Mouse (Mus musculus) C2C12 (cell line): ENCODE measurements at regions not wholly inside any gene's neighbourhood (a gene's known extent, or its start where the extent isn't known, plus 50 kb on each side); places are given as distances from the start of the nearest gene placed in this dataset.

Source experiments
- CTCF ChIP-seq: IDR thresholded peaks from one replicate; pipeline ENCODE4 v1.5.1; 2011; ENCODE audit not compliant: control insufficient read depth, insufficient read depth, insufficient read length
- MAX ChIP-seq: IDR thresholded peaks from one replicate; pipeline ENCODE4 v1.6.1; 2011; ENCODE audit warnings: mild to moderate bottlenecking, control low read depth
- MYOG ChIP-seq: IDR thresholded peaks from one replicate; pipeline ENCODE4 v1.6.1; 2011; ENCODE audit not compliant: control insufficient read depth, insufficient read length; ENCODE audit errors: extremely low read depth
- USF1 ChIP-seq: IDR thresholded peaks from one replicate; pipeline ENCODE4 v1.6.1; 2011; ENCODE audit warnings: low read depth, mild to moderate bottlenecking, control low read depth, moderate library complexity

- TF ChIP-seq CTCF: no peak
- no peak for TF ChIP-seq USF1
- no peak for TF ChIP-seq MAX
- no peak for TF ChIP-seq MYOG
Measured at GRCm38 (mm10) chr15:62283661-62284429, 1361.0 kb upstream of the A1bg start.
